Mouse (Mus musculus) cerebellum, adult 2 months (tissue): ENCODE results near the gene Gm49396. TPM values are rescaled to one million over a fixed set of nuclear protein-coding genes. Genes with fewer than 3 reads are reported as not detected.

Source experiments
- DNase-seq, 2 experiments: peaks; one replicate each; pipeline ENCODE4 v3.0.0; 2021
- H3K27ac ChIP-seq: fragments of 200-500 bp; 2 replicates; pipeline ENCODE4 v1.5.1; 2012; ENCODE audit warnings: low read length, control low read depth, inconsistent platforms; ENCODE audit not compliant: insufficient read depth
- H3K27me3 ChIP-seq: fragments of 200-500 bp; 2 replicates; pipeline ENCODE4 v1.6.1; 2012; ENCODE audit warnings: inconsistent platforms, mild to moderate bottlenecking, low read length, moderate library complexity; ENCODE audit not compliant: control insufficient read depth, insufficient read depth
- H3K4me1 ChIP-seq: fragments of 200-500 bp; 2 replicates; pipeline ENCODE4 v1.6.1; 2011; ENCODE audit warnings: low read length; ENCODE audit not compliant: control insufficient read depth, insufficient read depth
- H3K4me3 ChIP-seq: fragments of 200-500 bp; replicated peaks from 2 replicates; pipeline ENCODE3; 2011; ENCODE audit warnings: mild to moderate bottlenecking, low read depth, low read length, control low read depth; ENCODE audit not compliant: insufficient read depth
- CTCF ChIP-seq: fragments of 200-500 bp; IDR thresholded peaks from 2 replicates; pipeline ENCODE4 v1.5.1; 2011; ENCODE audit warnings: low read depth, mild to moderate bottlenecking, control low read depth, low read length, moderate library complexity, borderline replicate concordance; ENCODE audit not compliant: insufficient read depth
- POLR2A ChIP-seq: fragments of 200-500 bp; IDR thresholded peaks from 2 replicates; pipeline ENCODE4 v1.6.1; 2011; ENCODE audit warnings: low read length, control low read depth, borderline replicate concordance; ENCODE audit not compliant: insufficient read depth
- WGBS: fragments of 180-500 bp; shearing (Covaris S2); methylation state at CpG from one replicate; pipeline ENCODE4 v1.1.7; 2018; 5-methylcytosine and 5-hydroxymethylcytosine counted together
- polyA plus RNA-seq: library from polyadenylated mRNA; depleted of rRNA; stranded (reverse); fragments of >200 nt; gene quantifications from 2 replicates; pipeline ENCODE4 v1.2.3, GENCODE M21; 2012

The Gm49396 gene
- polyA plus RNA-seq, 1 experiment: 12.3 TPM

GRCm38 (mm10) chr7:30525954-30526353 is 37.2 kb upstream of the Gm49396 start:
- H3K27ac ChIP-seq: no peak overlapping the region
- no peak for DNase-seq
- H3K27me3 ChIP-seq: no peaks in the 10 kb centered on the region
- H3K4me3 ChIP-seq: no peak overlapping the region
- 51% methylated on average over 10 of the region's 10 CpGs for WGBS
- peaks cover 10% of the 10 kb centered on the region for H3K4me1 ChIP-seq
- TF ChIP-seq POLR2A (no peak), CTCF (no peak)

- H3K27ac ChIP-seq: no peak overlapping the region
- DNase-seq: no peak
- 47% methylated on average over 17 of the region's 17 CpGs for WGBS
- no peaks in the 10 kb centered on the region for H3K27me3 ChIP-seq
- no peak for TF ChIP-seq POLR2A
- peaks cover 6% of the 10 kb centered on the region for H3K4me1 ChIP-seq
- H3K4me3 ChIP-seq: no peak overlapping the region
Measured at GRCm38 (mm10) chr7:30526399-30526798, 36.7 kb upstream of the Gm49396 start.

GRCm38 (mm10) chr7:30526981-30527380 is 36.2 kb upstream of the Gm49396 start:
- Histone ChIP-seq H3K4me3 (no peak overlapping the region), H3K27me3 (no peaks in the 10 kb centered on the region), H3K4me1 (no peaks in the 10 kb centered on the region; the same call in 1 of the 2 replicates), H3K27ac (no peak overlapping the region)
- DNase-seq: no peak
- TF ChIP-seq POLR2A (no peak), CTCF (no peak)
- 85% methylated on average over 14 of the region's 14 CpGs for WGBS

- Histone ChIP-seq H3K27ac (no peak overlapping the region), H3K27me3 (no peaks in the 10 kb centered on the region), H3K4me1 (peaks cover 5% of the 10 kb centered on the region), H3K4me3 (no peak overlapping the region)
- WGBS: 83% methylated on average over 9 of the region's 9 CpGs
- TF ChIP-seq POLR2A (no peak), CTCF (no peak)
- DNase-seq: no peak
Measured at GRCm38 (mm10) chr7:30531291-30531815, 31.8 kb upstream of the Gm49396 start.

- no peak overlapping the region for H3K4me3 ChIP-seq
- DNase-seq: no peak
- H3K27ac ChIP-seq: no peak overlapping the region
- 37% methylated on average over 8 of the region's 8 CpGs for WGBS
- TF ChIP-seq CTCF: no peak
- no peak for TF ChIP-seq POLR2A
- H3K27me3 ChIP-seq: no peaks in the 10 kb centered on the region
- peaks cover 5% of the 10 kb centered on the region for H3K4me1 ChIP-seq
Measured at GRCm38 (mm10) chr7:30532931-30533330, 30.2 kb upstream of the Gm49396 start.

- Histone ChIP-seq H3K4me1 (peaks cover 5% of the 10 kb centered on the region), H3K27ac (no peak overlapping the region), H3K4me3 (peak overlapping the region; percentile 88), H3K27me3 (no peaks in the 10 kb centered on the region)
- DNase-seq: peak in 1 of 2 experiments; percentile 45
- 6% methylated on average over 25 of the region's 26 CpGs for WGBS
- TF ChIP-seq POLR2A (no peak), CTCF (no peak)
Measured at GRCm38 (mm10) chr7:30533941-30534632, 29.1 kb upstream of the Gm49396 start.

- peak; percentile 95 to 97 for DNase-seq
- TF ChIP-seq POLR2A (no peak), CTCF (no peak)
- 2% methylated on average over 84 of the region's 84 CpGs for WGBS
- Histone ChIP-seq H3K4me3 (peak within 1 kb of the TSS; percentile 88), H3K27me3 (no peaks in the 10 kb centered on the region), H3K27ac (no peak within 1 kb of the TSS), H3K4me1 (peaks cover 5% of the 10 kb centered on the region)
Measured at GRCm38 (mm10) chr7:30534633-30535577, 28.2 kb upstream of the Gm49396 start, which contains the start of gene Arhgap33. Gene Arhgap33, minus strand, starts transcription at chr7:30535060.

GRCm38 (mm10) chr7:30540572-30540971 is 22.6 kb upstream of the Gm49396 start:
- TF ChIP-seq POLR2A (no peak), CTCF (no peak)
- Histone ChIP-seq H3K4me1 (no peaks in the 10 kb centered on the region), H3K27me3 (no peaks in the 10 kb centered on the region), H3K4me3 (no peak overlapping the region), H3K27ac (no peak overlapping the region)
- 88% methylated on average over 7 of the region's 7 CpGs for WGBS
- DNase-seq: no peak
